Comparison of ENCODE assay signal across 1 mouse cellular context in the genomic region with DNA sequence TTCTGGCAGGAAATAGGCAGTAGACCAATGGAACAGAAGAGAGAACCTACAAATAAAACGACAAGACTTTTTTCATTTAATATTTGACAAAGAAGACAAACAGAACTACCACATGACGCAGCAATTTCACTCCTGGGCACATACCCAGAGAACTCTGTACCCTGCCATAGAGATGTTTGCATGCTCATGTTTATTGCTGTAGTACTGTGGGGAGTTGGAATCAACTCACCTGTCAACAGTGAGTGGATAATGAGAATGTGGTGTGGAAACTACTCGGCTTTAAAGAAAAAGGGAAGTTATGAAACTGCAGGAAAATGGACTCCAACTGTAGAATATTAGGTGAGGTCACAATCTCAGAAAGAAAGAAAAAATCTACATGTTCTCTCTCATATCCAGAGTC.
TF ChIP-seq lines count a peak whose summit lies in the region.

No protein-coding gene starts in this region.

TF ChIP-seq in MEL, 35 proteins besides CTCF, POLR2A, EP300 and RAD21:
- TF ChIP-seq MYB (IDR thresholded peaks at IDR 0.05; ENCODE audit: low read depth, low read length) (peak; percentile 39; the same call in 1 of the 2 replicates), MXI1 (IDR thresholded peaks at IDR 0.05; ENCODE audit: low read depth, low read length) (no peak), MYC (IDR thresholded peaks at IDR 0.05; ENCODE audit: low read depth, low read length) (0 out of 2 replicates have a peak, but pooled peaks have one; percentile 37), SIN3A (IDR thresholded peaks at IDR 0.05; ENCODE audit: low read length) (0 out of 2 replicates have a peak, but pooled peaks have one; percentile 28)
